Mouse (Mus musculus) embryonic fibroblast, embryonic 13.5 days (primary cell): Measurements from ENCODE around the gene Gm20604. TPM values are rescaled to one million over a fixed set of nuclear protein-coding genes. Genes with fewer than 3 reads are reported as not detected.

Experiments used
- H3K27ac ChIP-seq: 2 replicates; pipeline ENCODE4 v1.5.1; 2012; ENCODE audit warnings: low read length, control low read depth, inconsistent platforms; ENCODE audit not compliant: insufficient read depth
- H3K4me1 ChIP-seq: 2 replicates; pipeline ENCODE4 v1.6.1; 2011; ENCODE audit warnings: low read length; ENCODE audit not compliant: control insufficient read depth, insufficient read depth
- H3K4me3 ChIP-seq: 2 replicates; pipeline ENCODE4 v1.5.1; 2011; ENCODE audit warnings: mild to moderate bottlenecking, control low read depth, low read length; ENCODE audit not compliant: insufficient read depth
- CTCF ChIP-seq: IDR thresholded peaks from 2 replicates; pipeline ENCODE4 v1.5.1; 2011; ENCODE audit warnings: mild to moderate bottlenecking, control low read depth, low read length, moderate library complexity, borderline replicate concordance; ENCODE audit not compliant: insufficient read depth
- POLR2A ChIP-seq: IDR thresholded peaks from 2 replicates; pipeline ENCODE4 v1.6.1; 2011; ENCODE audit warnings: low read depth, mild to moderate bottlenecking, control low read depth, low read length, moderate library complexity
- polyA plus RNA-seq: library from polyadenylated mRNA; stranded (reverse); fragments of >200 nt; gene quantifications from 2 replicates; pipeline ENCODE4 v1.2.4, GENCODE M21; 2011; ENCODE audit warnings: low read depth; ENCODE audit not compliant: missing spikeins, insufficient read length

Gene Gm20604
- polyA plus RNA-seq, 1 experiment: 15.9 TPM

DNA sequence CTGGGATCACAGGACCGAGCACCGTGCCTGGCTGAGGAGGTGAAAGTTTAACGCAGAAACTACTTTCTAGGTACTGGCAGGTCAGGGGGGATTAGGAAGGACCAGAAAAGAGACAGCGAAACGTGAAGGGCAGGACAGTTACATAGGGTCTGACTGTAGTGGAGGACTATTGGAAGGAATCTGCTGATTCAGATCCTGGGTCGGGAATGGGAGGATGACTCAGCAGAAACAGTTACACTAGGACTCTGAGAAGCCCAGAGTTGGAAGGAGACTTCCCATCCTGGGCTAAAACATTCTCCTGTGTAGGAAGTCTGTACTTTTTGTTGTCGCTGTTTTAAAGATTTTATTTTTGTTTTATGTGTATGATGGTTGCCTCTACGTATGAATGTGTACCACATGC is 13.1 kb upstream of the Gm20604 start:
- no peak overlapping the region for H3K27ac ChIP-seq
- H3K4me1 ChIP-seq: no peaks in the 10 kb centered on the region
- TF ChIP-seq POLR2A (no peak), CTCF (no peak)
- no peak overlapping the region for H3K4me3 ChIP-seq

DNA sequence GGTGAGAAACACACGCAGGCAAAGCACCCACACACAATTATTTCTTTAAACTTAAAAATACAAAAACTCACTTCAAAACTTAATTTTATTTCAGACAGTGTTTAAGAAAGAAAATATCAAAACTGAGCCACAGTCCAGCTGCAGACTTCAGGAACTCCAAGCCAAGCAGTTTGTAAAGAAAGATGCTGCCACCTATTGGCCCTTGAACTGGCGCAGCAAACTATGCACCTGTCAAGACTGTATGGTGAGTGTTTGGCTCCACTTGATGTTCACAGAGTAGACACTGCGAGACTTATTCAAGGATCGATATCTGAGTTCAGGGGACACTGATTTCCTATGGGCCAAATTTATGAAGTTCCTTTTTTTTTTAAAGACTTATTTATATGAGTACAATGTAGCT is 10.5 kb upstream of the Gm20604 start:
- TF ChIP-seq CTCF: no peak
- TF ChIP-seq POLR2A: no peak
- Histone ChIP-seq H3K4me1 (peaks cover 3% of the 10 kb centered on the region; the same call in 1 of the 2 replicates), H3K4me3 (no peak overlapping the region), H3K27ac (no peak overlapping the region)

DNA sequence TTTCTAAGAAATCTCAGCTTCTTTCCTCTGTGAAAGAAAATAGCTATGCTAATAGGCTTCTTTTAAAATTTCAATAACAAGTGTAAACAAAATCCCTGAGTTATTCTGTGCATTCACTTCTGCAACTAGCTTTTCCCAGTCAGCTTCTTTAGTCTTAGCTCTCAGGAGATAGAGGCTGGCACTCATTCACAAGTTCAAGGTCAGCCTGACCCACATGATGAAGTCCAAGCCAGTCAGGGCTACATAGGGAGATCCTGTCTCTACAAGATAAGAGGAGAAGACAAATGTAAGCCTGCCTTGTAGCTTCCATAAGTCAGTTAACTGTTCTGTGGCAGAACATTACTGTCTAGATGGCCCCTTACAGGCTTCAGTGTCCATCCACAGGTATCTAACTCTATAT is 5.2 kb upstream of the Gm20604 start:
- H3K27ac ChIP-seq: no peak overlapping the region
- TF ChIP-seq CTCF: no peak
- TF ChIP-seq POLR2A: no peak
- no peak overlapping the region for H3K4me3 ChIP-seq
- H3K4me1 ChIP-seq: peaks cover 3% of the 10 kb centered on the region; the same call in 1 of the 2 replicates

DNA sequence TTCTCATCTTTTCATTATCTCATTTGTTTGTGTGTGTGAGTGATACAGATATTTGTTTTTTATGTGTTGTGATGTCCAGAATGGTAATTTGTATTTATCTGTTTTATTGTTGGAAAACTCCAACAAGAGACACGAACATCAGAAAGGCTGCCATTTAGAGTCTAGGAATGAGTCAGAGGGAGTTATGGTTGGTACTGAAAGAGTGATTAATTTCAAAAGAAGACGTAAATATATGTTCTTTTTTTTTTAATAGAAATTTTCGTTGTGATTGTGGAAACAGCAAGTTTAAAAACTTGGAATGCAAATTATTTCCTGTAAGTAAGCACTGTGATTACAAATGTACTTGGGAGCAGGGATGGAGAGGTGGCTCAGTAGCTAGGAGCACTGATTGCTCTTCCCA is 3.2 kb upstream of the Gm20604 start:
- no peak for TF ChIP-seq POLR2A
- TF ChIP-seq CTCF: no peak
- H3K4me1 ChIP-seq: peaks cover 3% of the 10 kb centered on the region; the same call in 1 of the 2 replicates
- H3K27ac ChIP-seq: no peak overlapping the region
- no peak overlapping the region for H3K4me3 ChIP-seq

DNA sequence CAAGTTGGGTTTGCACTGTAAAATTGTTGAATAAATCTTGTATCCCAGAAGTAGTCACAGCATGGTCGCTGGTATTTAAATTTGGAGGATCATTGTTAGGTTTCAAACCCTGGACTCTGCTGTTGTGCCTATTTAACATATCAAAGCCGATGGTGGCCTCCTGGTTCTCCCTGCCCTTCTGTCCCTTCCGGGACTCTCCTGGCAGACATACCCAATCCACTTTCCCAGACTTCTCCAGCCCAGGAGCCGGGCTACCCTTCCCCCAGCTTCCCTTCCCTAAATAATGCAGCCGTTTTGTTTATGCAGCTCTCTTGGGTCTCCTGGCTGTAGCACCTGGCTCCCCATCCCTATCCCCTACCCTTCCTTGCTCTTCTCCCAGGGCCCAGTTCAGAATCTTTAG is 464 bp upstream of the Gm20604 start:
- no peaks in the 10 kb centered on the region for H3K4me1 ChIP-seq
- H3K4me3 ChIP-seq: peak overlapping the region; percentile 93
- TF ChIP-seq POLR2A (no peak), CTCF (no peak)
- H3K27ac ChIP-seq: peak overlapping the region; percentile 15; the same call in 1 of the 2 replicates

DNA sequence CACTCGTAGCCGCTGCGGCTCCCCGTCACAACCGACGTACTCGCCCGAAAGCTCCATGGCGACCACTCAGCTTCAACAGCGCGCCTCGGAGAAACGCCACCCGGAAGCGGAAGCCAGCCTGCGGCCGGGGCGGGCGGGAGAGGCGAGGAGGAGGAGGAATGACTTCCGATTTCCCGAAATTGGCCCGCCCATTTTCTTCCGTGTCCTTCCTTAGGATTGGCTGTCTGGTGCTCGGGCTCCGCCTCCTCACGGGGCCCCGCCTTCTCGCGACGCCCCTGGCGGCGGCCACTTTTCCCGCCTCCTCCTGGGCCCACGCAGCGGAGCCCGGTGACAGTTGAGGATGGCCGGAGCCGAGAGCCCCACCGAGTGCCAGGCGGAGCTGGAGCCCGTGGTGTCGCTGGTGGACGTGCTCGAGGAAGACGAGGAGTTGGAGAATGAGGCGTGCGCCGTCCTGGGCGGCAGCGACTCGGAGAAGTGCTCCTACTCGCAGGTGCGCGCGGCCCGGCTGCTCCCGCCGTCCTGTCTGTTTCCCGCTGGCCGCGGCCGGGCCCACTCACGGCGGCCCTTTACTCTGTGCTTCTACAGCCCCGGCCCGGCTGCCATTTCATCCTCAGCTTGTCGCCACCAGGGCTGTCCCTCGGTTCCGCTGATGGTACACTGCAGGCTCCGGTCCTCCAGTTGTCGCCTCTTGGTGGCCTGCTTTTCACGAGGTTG is 626 bp downstream of the Gm20604 start, which contains the start of the genes Gm28051, Gon7 and Ubr7:
Gene Gm28051, minus strand, starts transcription at position 77 of the 714 bp plus-strand sequence.
Gene Gon7, minus strand, starts transcription at position 115 of the 714 bp plus-strand sequence.
Gene Ubr7, plus strand, starts transcription at position 279 of the 714 bp plus-strand sequence.
- peak within 1 kb of the TSS; percentile 69 for H3K27ac ChIP-seq
- TF ChIP-seq CTCF: no peak
- TF ChIP-seq POLR2A: peak; percentile 66

DNA sequence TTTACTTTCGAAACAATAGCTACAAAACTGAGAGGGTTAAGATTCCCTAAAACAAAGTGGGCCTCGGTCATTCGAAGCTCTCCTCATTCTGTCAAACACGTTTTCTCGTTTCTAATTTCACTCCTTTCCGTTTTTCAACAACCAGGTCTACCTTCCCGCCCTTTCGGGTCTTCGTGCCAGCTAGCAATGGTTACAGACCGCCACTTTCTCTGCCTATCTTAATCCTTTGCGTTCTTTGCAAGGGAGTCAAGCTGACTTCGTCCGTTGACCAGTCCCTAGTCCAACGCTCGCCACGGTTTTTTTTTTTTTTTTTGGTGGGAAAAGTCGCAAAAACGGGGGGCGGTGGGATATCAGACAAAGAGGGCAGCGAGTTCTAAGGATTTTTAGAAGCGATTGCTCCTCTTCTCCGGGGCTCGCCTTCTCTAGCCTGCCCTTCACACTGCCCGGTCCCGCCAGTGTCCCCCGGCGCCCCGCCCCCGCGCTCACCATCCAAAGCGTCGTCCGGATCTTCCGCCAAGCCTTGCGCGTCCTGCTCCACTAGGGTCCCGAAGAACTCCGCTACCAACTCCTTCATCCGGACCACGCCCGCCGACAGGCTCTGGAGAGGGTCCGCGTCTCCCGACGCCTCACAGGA is 1.3 kb downstream of the Gm20604 start:
- no peak for TF ChIP-seq POLR2A
- TF ChIP-seq CTCF: no peak
- peak overlapping the region; percentile 73 for H3K4me3 ChIP-seq
- H3K4me1 ChIP-seq: no peaks in the 10 kb centered on the region
- peak overlapping the region; percentile 69 for H3K27ac ChIP-seq

More for the DNA sequence above, 626 bp downstream of the Gm20604 start, which contains the start of the genes Gm28051, Gon7 and Ubr7:
- Histone ChIP-seq H3K4me1 (no peaks in the 10 kb centered on the region), H3K4me3 (peak within 1 kb of the TSS; percentile 93)

DNA sequence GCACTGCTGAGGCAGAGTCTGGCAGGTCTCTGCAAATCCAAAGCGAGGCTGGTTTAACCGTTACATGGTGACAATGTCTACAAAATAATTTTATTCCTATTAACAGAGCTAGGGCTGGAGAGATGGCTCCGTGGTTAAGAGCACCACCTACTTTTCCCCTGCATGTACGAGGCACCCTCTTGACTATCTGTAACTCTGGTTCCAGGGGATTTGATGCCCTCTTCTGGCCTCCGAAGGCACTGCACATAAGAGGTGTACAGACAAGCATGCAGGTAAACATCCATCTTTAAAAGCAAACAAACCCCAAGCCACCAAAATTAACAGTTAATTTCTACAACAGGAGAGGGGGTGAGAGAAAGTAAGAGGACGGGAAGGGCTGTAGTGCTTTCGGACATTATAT is 2.2 kb downstream of the Gm20604 start:
- TF ChIP-seq CTCF (no peak), POLR2A (no peak)
- Histone ChIP-seq H3K4me1 (no peaks in the 10 kb centered on the region), H3K4me3 (peak overlapping the region; percentile 73), H3K27ac (no peak overlapping the region)

DNA sequence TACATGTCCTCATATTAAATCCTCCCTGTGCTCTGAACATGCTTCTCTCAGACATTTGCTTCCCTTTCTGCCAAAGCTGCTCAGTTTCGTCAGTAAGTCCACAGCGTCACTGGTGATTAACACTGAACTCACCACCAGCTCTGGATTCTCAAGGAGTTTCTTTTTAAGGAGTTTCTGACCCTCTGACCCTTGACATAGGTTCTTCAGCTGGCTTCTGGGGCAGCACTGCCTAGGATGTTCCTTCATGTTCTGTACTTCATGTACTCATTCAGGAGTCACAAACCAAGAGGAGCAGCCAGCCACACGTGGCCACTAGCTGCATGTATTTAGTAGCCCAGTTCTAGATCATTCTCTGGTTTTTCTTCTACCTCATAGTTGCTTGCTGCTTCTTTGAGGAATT is 10.2 kb downstream of the Gm20604 start:
- Histone ChIP-seq H3K27ac (no peak overlapping the region), H3K4me3 (no peak overlapping the region), H3K4me1 (peaks cover 5% of the 10 kb centered on the region; the same call in 1 of the 2 replicates)
- TF ChIP-seq POLR2A: no peak
- TF ChIP-seq CTCF: no peak

DNA sequence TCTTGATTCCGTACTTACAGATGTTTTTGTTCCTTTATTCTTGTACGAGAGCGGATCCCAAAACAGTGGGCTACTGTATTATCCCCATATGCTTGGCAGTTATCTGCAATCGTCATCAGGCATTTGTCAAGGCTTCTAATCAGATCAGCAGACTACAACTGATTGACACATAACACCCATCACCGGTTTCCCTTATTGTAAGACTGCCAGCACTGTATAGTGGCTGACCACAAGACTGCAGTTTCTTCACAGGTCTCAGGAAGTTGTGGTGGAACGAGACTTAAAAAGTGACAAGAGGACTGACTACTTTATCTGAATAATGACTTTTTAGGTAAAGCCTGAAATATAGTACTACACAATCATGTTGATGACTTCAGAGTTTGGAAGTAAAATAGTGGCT is 13.6 kb downstream of the Gm20604 start:
- H3K4me1 ChIP-seq: peaks cover 5% of the 10 kb centered on the region; the same call in 1 of the 2 replicates
- no peak overlapping the region for H3K27ac ChIP-seq
- no peak for TF ChIP-seq CTCF
- no peak for TF ChIP-seq POLR2A
- H3K4me3 ChIP-seq: peak overlapping the region; percentile 51
